Mouse (Mus musculus) megakaryocyte, adult 5-6 weeks (primary cell): ENCODE measurements around the gene Nrd1. TPM values are rescaled to one million over a fixed set of nuclear protein-coding genes. Genes with fewer than 3 reads are reported as not detected.

Source experiments
- ATAC-seq: 2 replicates; pipeline ENCODE4 v1.8.0; 2016; ENCODE audit warnings: mild to moderate bottlenecking, inconsistent platforms; ENCODE audit not compliant: poor library complexity, severe bottlenecking
- total RNA-seq, 2 experiments: library from RNA; stranded (forward) in 1 of 2; stranded (reverse) in 1 of 2; fragments of 153-499, 151-499 nt in 1 of 2; fragments of 221-1000, 200-1000 nt in 1 of 2; gene quantifications; 2 replicates each; pipeline versions ENCODE4 v1.2.3 to v1.2.4; 2015 to 2017

Gene Nrd1
- total RNA-seq, 2 experiments from 2014 or later: 137 to 143 TPM

GRCm38 (mm10) chr4:109021976-109022375, 21.5 kb downstream of the Nrd1 start:
- no peak for ATAC-seq

- ATAC-seq: no peak
These were observed 24.6 kb downstream of the Nrd1 start for GRCm38 (mm10) chr4:109025061-109025460.

- no peak for ATAC-seq
These were observed 26.1 kb downstream of the Nrd1 start for GRCm38 (mm10) chr4:109026543-109026942.

- no peak for ATAC-seq
These were observed 29.4 kb downstream of the Nrd1 start for GRCm38 (mm10) chr4:109029857-109030256.

- ATAC-seq: no peak
These were observed 29.8 kb downstream of the Nrd1 start for GRCm38 (mm10) chr4:109030266-109030665.

GRCm38 (mm10) chr4:109036327-109036726, 35.9 kb downstream of the Nrd1 start:
- ATAC-seq: peak; percentile 73

GRCm38 (mm10) chr4:109042739-109043138, 42.3 kb downstream of the Nrd1 start:
- ATAC-seq: no peak

GRCm38 (mm10) chr4:109043294-109043693, 42.8 kb downstream of the Nrd1 start:
- no peak for ATAC-seq

- ATAC-seq: no peak
These were observed 43.3 kb downstream of the Nrd1 start for GRCm38 (mm10) chr4:109043756-109044155.

GRCm38 (mm10) chr4:109048258-109048657, 47.8 kb downstream of the Nrd1 start:
- ATAC-seq: no peak

- ATAC-seq: no peak
These were observed 51.8 kb downstream of the Nrd1 start for GRCm38 (mm10) chr4:109052282-109052681.

GRCm38 (mm10) chr4:109054003-109054402, 53.5 kb downstream of the Nrd1 start:
- no peak for ATAC-seq

GRCm38 (mm10) chr4:109056351-109056750, 55.9 kb downstream of the Nrd1 start:
- ATAC-seq: no peak

GRCm38 (mm10) chr4:109057640-109058039, 57.2 kb downstream of the Nrd1 start:
- no peak for ATAC-seq

- ATAC-seq: peak; percentile 49; the same call in 1 of the 2 replicates
These were observed 58.9 kb downstream of the Nrd1 start for GRCm38 (mm10) chr4:109059255-109059821.

- no peak for ATAC-seq
These were observed 64.5 kb downstream of the Nrd1 start for GRCm38 (mm10) chr4:109064941-109065340.

- no peak for ATAC-seq
These were observed 65.3 kb downstream of the Nrd1 start for GRCm38 (mm10) chr4:109065714-109066113.

GRCm38 (mm10) chr4:109072891-109073290, 72.4 kb downstream of the Nrd1 start:
- ATAC-seq: no peak

GRCm38 (mm10) chr4:109073296-109073695, 72.8 kb downstream of the Nrd1 start:
- ATAC-seq: no peak

- ATAC-seq: no peak
These were observed 78.5 kb downstream of the Nrd1 start for GRCm38 (mm10) chr4:109078941-109079340.

GRCm38 (mm10) chr4:109079676-109080075, 79.2 kb downstream of the Nrd1 start:
- 0 out of 2 replicates have a peak, but pooled peaks have one; percentile 21 for ATAC-seq

GRCm38 (mm10) chr4:109080118-109080517, 79.7 kb downstream of the Nrd1 start:
- ATAC-seq: no peak

- no peak for ATAC-seq
These were observed 88.7 kb downstream of the Nrd1 start for GRCm38 (mm10) chr4:109089171-109089570.
